Mouse (Mus musculus) stomach, postnatal 0 days (tissue): ENCODE measurements around the gene Pygo1.

Experiments
- CTCF ChIP-seq: IDR thresholded peaks from 2 replicates; pipeline ENCODE4 v1.5.1; 2016; ENCODE audit warnings: antibody characterized with exemption, low read depth, mild to moderate bottlenecking, moderate library complexity
- EP300 ChIP-seq: optimal IDR thresholded peaks from 2 replicates; pipeline ENCODE3; 2016; ENCODE audit warnings: antibody characterized with exemption

DNA sequence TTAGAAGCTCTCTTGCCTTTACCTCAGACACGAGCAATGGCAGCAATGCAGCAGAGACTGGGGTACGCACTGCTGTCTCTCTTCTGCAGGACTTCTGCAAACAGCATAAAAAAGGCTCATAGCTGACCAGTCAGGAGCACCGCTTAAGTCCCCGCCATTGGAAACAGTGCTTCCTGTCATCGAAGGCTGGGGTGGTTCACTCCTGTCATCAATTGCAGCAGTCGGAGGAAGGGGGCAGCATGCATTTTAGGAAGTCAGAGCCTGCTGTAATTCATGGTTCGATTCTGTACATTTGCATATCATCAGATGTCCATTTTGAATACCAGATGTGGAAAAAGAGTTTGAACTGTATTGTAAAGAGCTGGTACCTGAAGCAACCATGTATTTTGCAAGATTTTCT is 9.7 kb upstream of the Pygo1 start:
- TF ChIP-seq CTCF (no peak), EP300 (no peak)
